Mouse (Mus musculus): ENCODE measurements around the gene Prss21. TPM values are rescaled to one million over a fixed set of nuclear protein-coding genes. Genes with fewer than 3 reads are reported as not detected.
"Not testable (repeated sequence)": the region's sequence is repeated elsewhere in the genome, so short reads cannot be mapped to it uniquely, and the experiment has no call there.

The Prss21 gene
- total RNA-seq, 4 experiments from 2014 or later: not detected

DNA sequence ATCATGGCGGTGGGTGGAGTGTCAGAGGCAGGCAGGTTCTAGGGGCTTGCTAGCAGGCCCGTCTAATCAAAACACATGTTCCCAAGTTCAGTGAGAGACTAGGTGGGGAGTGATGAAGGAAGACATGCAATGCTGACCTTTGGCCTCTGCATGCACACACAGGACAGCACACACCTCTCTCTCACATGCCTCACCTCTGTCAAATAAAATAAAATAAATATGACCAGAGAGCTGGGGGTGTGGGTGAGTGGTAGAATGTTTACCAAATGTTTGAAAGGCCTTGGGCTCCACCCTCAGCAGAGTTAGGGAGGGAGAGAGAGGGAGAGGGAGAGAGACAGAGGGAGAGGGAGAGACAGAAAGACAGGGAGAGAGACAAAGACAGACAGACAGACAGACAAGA, 9.9 kb upstream of the Prss21 start:
- no peak for DNase-seq (ENCODE audit: low spot score in 2 of 2)

DNA sequence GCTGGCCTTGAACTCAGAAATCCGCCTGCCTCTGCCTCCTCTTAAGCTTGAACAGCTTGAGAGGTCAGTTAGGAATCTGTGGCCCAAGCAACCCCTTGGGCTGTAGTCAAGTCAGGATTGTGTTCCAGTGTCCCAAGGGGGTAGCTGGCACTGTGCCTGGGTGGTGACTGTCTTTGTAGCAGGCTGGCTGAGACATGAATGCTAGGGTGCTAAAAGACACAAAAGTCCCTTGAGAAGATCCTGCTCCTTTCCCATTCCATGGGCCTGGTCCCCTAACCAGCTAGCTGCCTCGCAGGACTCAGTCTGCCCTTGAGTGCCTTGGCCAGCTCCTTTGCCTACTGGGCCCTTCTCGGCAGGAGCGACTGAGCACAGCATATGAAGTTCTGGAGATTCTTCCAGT, 4.9 kb upstream of the Prss21 start:
- no peak for DNase-seq (ENCODE audit: low spot score in 2 of 2)

DNA sequence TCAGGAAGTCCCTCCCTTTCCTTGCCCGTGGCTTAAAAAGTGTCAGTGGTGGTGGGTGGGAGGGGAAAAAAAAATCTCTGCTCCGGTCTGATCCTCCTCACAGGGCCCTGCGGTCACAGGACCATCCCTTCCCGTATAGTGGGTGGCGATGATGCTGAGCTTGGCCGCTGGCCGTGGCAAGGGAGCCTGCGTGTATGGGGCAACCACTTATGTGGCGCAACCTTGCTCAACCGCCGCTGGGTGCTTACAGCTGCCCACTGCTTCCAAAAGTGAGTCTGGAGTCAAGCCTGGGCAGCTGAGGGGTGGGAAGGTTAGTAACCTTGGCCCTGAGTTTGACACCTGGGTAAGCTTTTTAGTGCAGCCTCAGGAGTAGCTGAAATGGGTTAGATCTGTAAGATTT, 657 bp downstream of the Prss21 start:
- DNase-seq (ENCODE audit: low spot score in 2 of 2): no peak

DNA sequence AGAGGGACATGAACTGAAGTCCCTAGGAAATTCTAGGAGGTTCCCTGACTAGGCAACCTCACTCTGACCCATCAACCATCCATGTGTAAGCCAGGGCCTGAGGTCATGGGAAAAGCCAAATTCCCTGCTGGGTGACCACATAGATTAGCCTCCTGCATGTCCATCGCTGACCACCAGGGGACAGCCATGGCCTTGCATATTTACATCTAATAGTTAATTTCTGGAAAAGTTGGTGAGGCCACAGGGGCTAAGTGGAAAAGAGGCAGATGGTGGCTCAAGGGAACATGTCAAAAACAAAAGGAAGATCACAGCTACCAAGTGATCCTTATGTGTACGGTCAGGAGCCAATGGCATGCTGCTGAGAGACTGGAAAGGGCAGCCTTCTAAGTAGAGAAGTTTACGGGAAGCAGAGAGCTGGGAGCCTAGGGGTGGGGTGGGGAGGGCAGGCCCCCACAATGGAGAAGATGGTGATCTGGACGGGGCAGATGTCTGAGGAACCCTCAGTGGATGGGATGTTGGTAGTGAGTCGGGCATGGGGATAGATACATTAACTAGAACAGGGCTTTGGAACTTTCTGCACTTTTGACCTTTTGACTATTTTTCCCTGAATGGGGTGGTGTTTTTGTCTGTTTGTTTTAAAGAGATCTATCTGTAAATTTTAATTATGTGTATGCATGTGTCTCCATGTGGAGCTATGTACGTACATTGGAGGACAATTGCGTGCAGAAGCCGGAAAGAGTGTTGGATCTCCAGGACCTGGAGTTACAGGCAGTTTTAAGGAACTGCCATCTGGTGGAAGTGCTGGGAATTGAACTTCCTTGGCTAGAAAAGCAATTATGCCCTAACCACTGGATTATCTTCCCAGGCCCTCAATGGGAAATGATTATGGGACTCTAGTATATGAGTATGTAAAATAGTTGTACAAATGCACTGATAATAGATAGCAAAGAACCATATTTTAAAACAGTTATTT, 6.3 kb downstream of the Prss21 start:
- DNase-seq (ENCODE audit: low spot score in 2 of 2): peak in 1 of 2 experiments; percentile 17

DNA sequence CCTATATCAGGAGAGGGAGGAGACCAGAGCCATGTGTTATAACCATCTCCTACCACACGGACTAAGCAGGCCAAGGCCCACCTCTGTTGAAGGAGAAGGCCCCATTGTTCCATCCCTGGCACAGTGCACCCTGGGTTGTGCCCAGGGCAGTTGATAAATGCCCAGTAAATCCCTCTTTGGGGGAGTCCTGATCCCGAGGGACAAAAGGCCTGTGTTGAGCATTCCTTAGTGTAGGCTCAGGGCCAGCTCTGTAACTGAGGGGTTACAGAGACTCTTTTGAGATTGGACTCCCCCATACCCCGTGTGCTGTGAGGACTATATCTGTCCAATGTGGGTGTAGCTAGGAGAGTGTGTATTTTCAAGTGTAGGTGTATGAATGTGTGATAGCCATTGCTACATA, 8.9 kb downstream of the Prss21 start:
- DNase-seq (ENCODE audit: low spot score in 2 of 2): no peak

DNA sequence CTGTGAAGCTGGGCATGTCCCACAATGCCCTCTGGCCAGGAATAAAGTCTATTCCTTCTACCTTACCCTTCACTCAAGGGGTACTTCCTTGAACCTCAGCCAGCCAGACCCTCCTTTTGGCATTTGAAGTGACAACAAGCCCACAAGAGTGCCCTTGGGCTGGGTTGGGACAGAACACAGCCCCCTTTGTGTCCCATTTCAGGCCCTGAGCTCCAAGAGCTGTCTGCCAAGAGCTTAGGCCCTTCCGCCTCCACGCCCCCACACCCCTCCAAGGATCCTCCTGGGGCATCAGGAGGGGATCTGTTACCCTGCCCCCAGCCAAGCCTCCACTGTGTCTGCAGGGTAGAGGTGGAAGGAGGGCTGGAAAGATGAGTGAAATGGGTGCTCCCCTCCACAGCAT, 9.3 kb downstream of the Prss21 start:
- DNase-seq (ENCODE audit: low spot score in 2 of 2): no peak

DNA sequence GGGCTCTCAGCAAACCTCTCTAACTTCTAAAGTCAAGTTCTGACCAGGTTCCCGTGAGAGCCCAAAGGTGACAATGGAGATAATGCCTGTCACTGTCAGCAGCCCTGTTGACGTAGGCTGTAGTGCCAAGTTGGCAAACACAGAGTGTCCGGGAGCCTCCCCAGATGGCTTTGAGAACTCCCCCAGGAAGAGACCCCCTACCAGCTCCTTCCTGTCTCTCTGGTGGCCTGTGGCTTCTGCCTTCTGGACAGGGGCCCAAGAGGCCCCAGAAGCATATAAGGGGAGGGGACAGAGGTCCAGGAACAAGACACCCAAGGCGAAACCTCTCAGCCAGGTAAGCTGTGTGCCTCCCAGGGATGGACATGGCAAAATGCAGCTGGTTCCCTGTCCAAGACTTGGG, 12.7 kb downstream of the Prss21 start, which contains the start of the genes Dcpp1 and Dcpp2:
Gene Dcpp1 (plus strand): TSS at position 301 of the 400 bp plus-strand sequence.
Gene Dcpp2 (plus strand): TSS at position 305 of the 400 bp plus-strand sequence.
- not testable (repeated sequence) for DNase-seq (ENCODE audit: low spot score in 2 of 2)

DNA sequence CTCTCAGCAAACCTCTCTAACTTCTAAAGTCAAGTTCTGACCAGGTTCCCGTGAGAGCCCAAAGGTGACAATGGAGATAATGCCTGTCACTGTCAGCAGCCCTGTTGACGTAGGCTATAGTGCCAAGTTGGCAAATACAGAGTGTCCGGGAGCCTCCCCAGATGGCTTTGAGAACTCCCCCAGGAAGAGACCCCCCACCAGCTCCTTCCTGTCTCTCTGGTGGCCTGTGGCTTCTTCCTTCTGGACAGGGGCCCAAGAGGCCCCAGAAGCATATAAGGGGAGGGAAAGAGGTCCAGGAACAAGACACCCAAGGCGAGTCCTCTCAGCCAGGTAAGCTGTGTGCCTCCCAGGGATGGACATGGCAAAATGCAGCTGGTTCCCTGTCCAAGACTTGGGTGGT, 49.3 kb downstream of the Prss21 start, which contains the start of gene Dcpp3:
Gene Dcpp3 (plus strand): TSS at position 301 of the 400 bp plus-strand sequence.
- DNase-seq (ENCODE audit: low spot score in 2 of 2): not testable (repeated sequence)

Small RNAs within 50 kb of the gene (microRNA-seq; reads per million reads assigned to microRNA genes)
- not detected for gene Mir5125

Other genes starting within 250 kb of the Prss21 start
- gene Mmp25, start 222.8 kb upstream of the Prss21 start, total RNA-seq (2022): not detected
- gene Bicdl2, start 207.6 kb upstream of the Prss21 start, total RNA-seq (2022): not detected
- gene Hcfc1r1, start 194.5 kb upstream of the Prss21 start, total RNA-seq (2022): 100 to 1,000 TPM; 108 to 127 (median 120) TPM
- gene Thoc6, start 194.2 kb upstream of the Prss21 start, total RNA-seq (2022): 1 to 10 TPM; 6.7 to 7.9 (median 7.3) TPM
- 10 to 100 TPM; 26.6 to 49.4 (median 30.1) TPM for gene Tnfrsf12a, start 190.6 kb upstream of the Prss21 start, total RNA-seq (2022)
- not detected for gene Cldn6, start 188.8 kb upstream of the Prss21 start, total RNA-seq (2022)
- under 1 TPM in 1 of 4 experiments, not detected in 3; 0.36 TPM for gene Cldn9, start 184.0 kb upstream of the Prss21 start, total RNA-seq (2022)
- gene 1520401A03Rik, start 145.3 kb upstream of the Prss21 start, total RNA-seq (2022): not detected
- gene Pkmyt1, start 141.7 kb upstream of the Prss21 start, total RNA-seq (2022): under 1 TPM; 0.17 to 0.65 (median 0.40) TPM
- gene Paqr4, start 127.2 kb upstream of the Prss21 start, total RNA-seq (2022): 1 to 10 TPM; 1.5 to 2.5 (median 1.9) TPM
- not detected for gene Kremen2, start 122.2 kb upstream of the Prss21 start, total RNA-seq (2022)
- gene Flywch1, start 96.5 kb upstream of the Prss21 start, total RNA-seq (2022): 10 to 100 TPM; 48.7 to 63.8 (median 54.3) TPM
- not detected for gene Flywch2, start 82.0 kb upstream of the Prss21 start, total RNA-seq (2022)
- gene Srrm2, start 77.5 kb upstream of the Prss21 start, total RNA-seq (2022): 100 to 1,000 TPM; 152 to 180 (median 170) TPM
- gene Elob, start 38.9 kb upstream of the Prss21 start, total RNA-seq (2022): 100 to 1,000 TPM; 403 to 511 (median 426) TPM
- not detected for gene Prss33, start 32.0 kb upstream of the Prss21 start, total RNA-seq (2022)
- gene Prss32, start 24.2 kb upstream of the Prss21 start, total RNA-seq (2022): not detected
- gene Prss41, start 23.9 kb upstream of the Prss21 start, total RNA-seq (2022): under 1 TPM in 2 of 4 experiments, not detected in 2; 0.68 to 0.85 TPM
- not detected for gene Dcpp1, start 12.8 kb downstream of the Prss21 start, total RNA-seq (2022)
- gene Dcpp2, start 12.8 kb downstream of the Prss21 start, total RNA-seq (2022): not detected
- not detected for gene Dcpp3, start 49.4 kb downstream of the Prss21 start, total RNA-seq (2022)
- gene Sbp, start 73.6 kb downstream of the Prss21 start, total RNA-seq (2022): not detected
- gene Sbpl, start 87.2 kb downstream of the Prss21 start, total RNA-seq (2022): not detected
- gene Prss30, start 112.5 kb downstream of the Prss21 start, total RNA-seq (2022): not detected
- not detected for gene Prss22, start 130.0 kb downstream of the Prss21 start, total RNA-seq (2022)
- not detected for gene Prss27, start 170.1 kb downstream of the Prss21 start, total RNA-seq (2022)
- 1 to 10 TPM; 5.8 to 8.0 (median 6.1) TPM for gene Kctd5, start 205.4 kb downstream of the Prss21 start, total RNA-seq (2022)